Mouse (Mus musculus): ENCODE measurements around the gene Prss2. TPM values are rescaled to one million over a fixed set of nuclear protein-coding genes. Genes with fewer than 3 reads are reported as not detected.
"Not testable (repeated sequence)": the region's sequence is repeated elsewhere in the genome, so short reads cannot be mapped to it uniquely, and the experiment has no call there.

Gene Prss2
- not detected in 2 replicates for polyA plus RNA-seq (2012)

- no peak within 1 kb of the TSS for H3K4me3 ChIP-seq (replicated peaks)
- no peaks in the 10 kb centered on the region for H3K4me1 ChIP-seq (ENCODE audit: control insufficient read depth)
- H3K36me3 ChIP-seq (ENCODE audit: control insufficient read depth): no peaks in the 10 kb centered on the region
- H3K27me3 ChIP-seq (ENCODE audit: control insufficient read depth): no peaks in the 10 kb centered on the region
- no peaks in the 10 kb centered on the region for H3K9me3 ChIP-seq (ENCODE audit: control insufficient read depth, low read length)
- TF ChIP-seq GATA1 (IDR thresholded peaks at IDR 0.05; ENCODE audit: low read length) (no peak), TAL1 (IDR thresholded peaks at IDR 0.05; ENCODE audit: low read length) (no peak)
Measured at GRCm38 (mm10) chr6:41521487-41521886, at the start of gene Prss2. Gene Prss2, plus strand, starts transcription at chr6:41521787.

GRCm38 (mm10) chr6:41499374-41499773 lies 22.2 kb upstream of the Prss2 start:
- TF ChIP-seq TAL1 (IDR thresholded peaks at IDR 0.05; ENCODE audit: low read length) (no peak), GATA1 (IDR thresholded peaks at IDR 0.05; ENCODE audit: low read length) (no peak)
- Histone ChIP-seq H3K27me3 (ENCODE audit: control insufficient read depth) (no peaks in the 10 kb centered on the region), H3K4me1 (ENCODE audit: control insufficient read depth) (no peaks in the 10 kb centered on the region), H3K4me3 (replicated peaks) (no peak overlapping the region), H3K9me3 (ENCODE audit: control insufficient read depth, low read length) (no peaks in the 10 kb centered on the region), H3K36me3 (ENCODE audit: control insufficient read depth) (no peaks in the 10 kb centered on the region)

DNA sequence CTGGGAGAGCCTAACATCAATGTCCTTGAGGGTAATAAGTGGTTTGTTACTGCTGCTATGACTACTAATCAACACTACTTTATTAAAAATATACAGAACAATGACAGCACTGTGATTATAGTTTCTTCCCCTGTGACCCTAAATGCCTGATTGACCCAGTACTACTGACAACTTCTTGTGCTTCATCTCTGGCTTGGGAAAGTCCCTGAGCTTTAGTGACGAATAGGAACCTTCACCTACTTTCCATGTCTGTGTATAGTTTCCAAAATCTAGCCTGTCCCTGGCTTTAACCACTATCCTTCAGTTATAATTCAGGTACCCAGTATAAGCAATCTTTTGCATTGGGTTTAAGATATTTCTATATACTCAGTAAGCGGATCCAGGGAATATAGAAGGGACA lies 16.7 kb upstream of the Prss2 start:
- H3K9me3 ChIP-seq (ENCODE audit: control insufficient read depth, low read length): no peaks in the 10 kb centered on the region
- H3K4me1 ChIP-seq (ENCODE audit: control insufficient read depth): no peaks in the 10 kb centered on the region
- TF ChIP-seq GATA1 (IDR thresholded peaks at IDR 0.05; ENCODE audit: low read length): no peak
- no peak for TF ChIP-seq TAL1 (IDR thresholded peaks at IDR 0.05; ENCODE audit: low read length)
- H3K27me3 ChIP-seq (ENCODE audit: control insufficient read depth): no peaks in the 10 kb centered on the region
- H3K36me3 ChIP-seq (ENCODE audit: control insufficient read depth): no peaks in the 10 kb centered on the region
- no peak overlapping the region for H3K4me3 ChIP-seq (replicated peaks)

DNA sequence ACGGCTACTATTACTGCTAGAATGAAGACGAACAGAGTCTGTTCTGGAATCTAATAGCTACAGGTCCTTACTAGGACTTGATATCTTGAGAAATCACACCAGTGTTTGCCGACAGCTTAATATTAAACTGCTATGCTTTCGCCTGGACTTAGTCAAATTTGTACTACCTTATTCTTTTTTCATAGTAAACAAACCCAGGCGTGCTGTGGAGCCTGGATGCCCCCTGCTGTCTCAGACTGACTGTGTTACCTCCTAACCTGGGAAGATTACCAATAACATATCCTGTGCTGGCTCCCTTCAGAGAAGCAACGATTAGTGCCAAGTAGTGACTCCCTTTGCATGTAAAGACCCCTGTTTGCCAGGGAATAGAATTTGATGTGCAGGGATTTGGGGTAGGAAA lies 16.3 kb upstream of the Prss2 start:
- Histone ChIP-seq H3K4me1 (ENCODE audit: control insufficient read depth) (no peaks in the 10 kb centered on the region), H3K27me3 (ENCODE audit: control insufficient read depth) (no peaks in the 10 kb centered on the region), H3K9me3 (ENCODE audit: control insufficient read depth, low read length) (no peaks in the 10 kb centered on the region), H3K4me3 (replicated peaks) (no peak overlapping the region), H3K36me3 (ENCODE audit: control insufficient read depth) (no peaks in the 10 kb centered on the region)
- no peak for TF ChIP-seq GATA1 (IDR thresholded peaks at IDR 0.05; ENCODE audit: low read length)
- no peak for TF ChIP-seq TAL1 (IDR thresholded peaks at IDR 0.05; ENCODE audit: low read length)

- Histone ChIP-seq H3K4me1 (ENCODE audit: control insufficient read depth) (no peaks in the 10 kb centered on the region), H3K36me3 (ENCODE audit: control insufficient read depth) (no peaks in the 10 kb centered on the region), H3K4me3 (replicated peaks) (no peak overlapping the region), H3K27me3 (ENCODE audit: control insufficient read depth) (no peaks in the 10 kb centered on the region), H3K9me3 (ENCODE audit: control insufficient read depth, low read length) (no peaks in the 10 kb centered on the region)
- TF ChIP-seq GATA1 (IDR thresholded peaks at IDR 0.05; ENCODE audit: low read length) (no peak), TAL1 (IDR thresholded peaks at IDR 0.05; ENCODE audit: low read length) (no peak)
Measured at GRCm38 (mm10) chr6:41518017-41518524, 3.5 kb upstream of the Prss2 start.

DNA sequence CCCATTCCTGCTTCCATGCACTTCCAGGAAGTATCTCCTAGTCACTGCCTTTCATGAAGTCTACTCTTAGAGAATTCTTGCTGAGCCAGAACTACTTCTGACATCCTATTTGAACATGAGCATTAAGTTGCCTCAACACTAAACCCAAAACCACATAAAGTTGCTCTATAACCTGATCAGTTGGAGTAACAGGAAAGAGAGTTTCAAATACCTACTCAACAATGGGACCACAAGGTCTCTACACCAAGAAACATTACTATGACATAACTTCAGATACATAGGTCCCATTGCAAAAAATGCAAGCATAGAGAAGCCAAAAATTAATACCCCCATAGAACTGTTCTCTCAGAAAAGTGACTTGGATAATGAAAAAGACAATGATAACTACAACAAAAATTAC lies 4.9 kb downstream of the Prss2 start:
- no peaks in the 10 kb centered on the region for H3K27me3 ChIP-seq (ENCODE audit: control insufficient read depth)
- H3K4me3 ChIP-seq (replicated peaks): no peak overlapping the region
- no peaks in the 10 kb centered on the region for H3K4me1 ChIP-seq (ENCODE audit: control insufficient read depth)
- H3K9me3 ChIP-seq (ENCODE audit: control insufficient read depth, low read length): no peaks in the 10 kb centered on the region
- TF ChIP-seq TAL1 (IDR thresholded peaks at IDR 0.05; ENCODE audit: low read length): no peak
- TF ChIP-seq GATA1 (IDR thresholded peaks at IDR 0.05; ENCODE audit: low read length): no peak
- H3K36me3 ChIP-seq (ENCODE audit: control insufficient read depth): no peaks in the 10 kb centered on the region

GRCm38 (mm10) chr6:41527402-41527801 lies 5.8 kb downstream of the Prss2 start:
- TF ChIP-seq TAL1 (IDR thresholded peaks at IDR 0.05; ENCODE audit: low read length): no peak
- TF ChIP-seq GATA1 (IDR thresholded peaks at IDR 0.05; ENCODE audit: low read length): no peak
- Histone ChIP-seq H3K4me3 (replicated peaks) (no peak overlapping the region), H3K4me1 (ENCODE audit: control insufficient read depth) (no peaks in the 10 kb centered on the region)

GRCm38 (mm10) chr6:41529987-41530386 lies 8.4 kb downstream of the Prss2 start:
- H3K4me1 ChIP-seq (ENCODE audit: control insufficient read depth); H3K4me3 ChIP-seq (replicated peaks); H3K36me3 ChIP-seq (ENCODE audit: control insufficient read depth); H3K27me3 ChIP-seq (ENCODE audit: control insufficient read depth); H3K9me3 ChIP-seq (ENCODE audit: control insufficient read depth, low read length): not testable (repeated sequence)

More at GRCm38 (mm10) chr6:41527402-41527801, 5.8 kb downstream of the Prss2 start:
- Histone ChIP-seq H3K27me3 (ENCODE audit: control insufficient read depth) (no peaks in the 10 kb centered on the region), H3K36me3 (ENCODE audit: control insufficient read depth) (no peaks in the 10 kb centered on the region), H3K9me3 (ENCODE audit: control insufficient read depth, low read length) (no peaks in the 10 kb centered on the region)

DNA sequence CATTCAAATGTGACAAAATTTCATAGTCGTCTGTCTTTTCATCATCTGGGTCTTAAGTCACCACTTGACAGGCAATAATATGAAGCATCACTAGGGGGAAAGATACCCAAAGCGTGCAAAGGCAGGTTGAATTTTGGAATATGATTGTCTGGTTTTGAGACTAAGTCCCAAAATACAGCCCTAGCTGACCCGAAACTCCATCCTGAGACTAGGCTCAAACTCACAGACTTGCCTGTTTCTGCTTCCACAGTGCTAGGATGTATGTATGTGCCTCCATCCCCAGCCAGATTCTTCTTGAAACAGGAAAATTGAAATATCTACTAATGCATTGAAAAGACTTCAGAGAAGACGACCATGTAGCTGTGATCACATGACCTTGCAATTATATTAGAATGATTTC lies 10.6 kb downstream of the Prss2 start:
- Histone ChIP-seq H3K36me3 (ENCODE audit: control insufficient read depth) (no peaks in the 10 kb centered on the region), H3K9me3 (ENCODE audit: control insufficient read depth, low read length) (no peaks in the 10 kb centered on the region), H3K27me3 (ENCODE audit: control insufficient read depth) (no peaks in the 10 kb centered on the region), H3K4me1 (ENCODE audit: control insufficient read depth) (no peaks in the 10 kb centered on the region), H3K4me3 (replicated peaks) (no peak overlapping the region)
- no peak for TF ChIP-seq TAL1 (IDR thresholded peaks at IDR 0.05; ENCODE audit: low read length)
- TF ChIP-seq GATA1 (IDR thresholded peaks at IDR 0.05; ENCODE audit: low read length): no peak

DNA sequence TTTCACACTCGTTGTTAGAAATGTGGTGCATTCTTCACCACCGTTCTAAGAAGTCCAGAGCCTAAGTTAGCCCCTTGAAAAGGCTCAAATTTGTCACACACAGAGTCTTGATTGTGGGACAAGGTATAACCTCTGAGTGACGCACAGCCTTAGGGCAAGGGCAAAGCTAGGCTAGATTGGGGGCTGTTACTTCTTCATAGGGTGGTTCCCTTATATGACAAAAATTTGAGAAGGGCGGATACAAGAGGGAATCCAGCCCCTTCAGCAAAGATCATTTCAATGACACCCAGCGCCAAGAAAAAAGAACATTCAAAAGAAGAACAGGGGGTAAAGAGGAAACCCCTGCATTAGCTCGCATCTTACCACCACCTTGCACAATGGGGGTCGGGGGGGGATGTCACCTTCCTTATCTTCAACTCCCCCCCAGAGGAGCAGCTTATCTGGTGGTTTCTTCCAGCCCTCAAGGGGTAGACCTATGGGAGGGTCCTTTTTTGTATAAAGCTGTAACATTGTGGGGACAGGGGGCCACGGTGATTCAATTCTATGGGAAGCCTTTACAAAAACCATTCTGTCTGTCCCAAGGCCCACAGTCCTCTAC lies 11.2 kb downstream of the Prss2 start:
- Histone ChIP-seq H3K9me3 (ENCODE audit: control insufficient read depth, low read length) (no peaks in the 10 kb centered on the region), H3K27me3 (ENCODE audit: control insufficient read depth) (no peaks in the 10 kb centered on the region), H3K4me1 (ENCODE audit: control insufficient read depth) (no peaks in the 10 kb centered on the region), H3K4me3 (replicated peaks) (no peak overlapping the region), H3K36me3 (ENCODE audit: control insufficient read depth) (no peaks in the 10 kb centered on the region)
- no peak for TF ChIP-seq TAL1 (IDR thresholded peaks at IDR 0.05; ENCODE audit: low read length)
- TF ChIP-seq GATA1 (IDR thresholded peaks at IDR 0.05; ENCODE audit: low read length): no peak
